Mouse (Mus musculus): Measurements from ENCODE around the gene Itih5. TPM values are rescaled to one million over a fixed set of nuclear protein-coding genes. Genes with fewer than 3 reads are reported as not detected.

Itih5 gene
- total RNA-seq, 2 experiments from 2014 or later, result 18.7 to 20.0 TPM

DNA sequence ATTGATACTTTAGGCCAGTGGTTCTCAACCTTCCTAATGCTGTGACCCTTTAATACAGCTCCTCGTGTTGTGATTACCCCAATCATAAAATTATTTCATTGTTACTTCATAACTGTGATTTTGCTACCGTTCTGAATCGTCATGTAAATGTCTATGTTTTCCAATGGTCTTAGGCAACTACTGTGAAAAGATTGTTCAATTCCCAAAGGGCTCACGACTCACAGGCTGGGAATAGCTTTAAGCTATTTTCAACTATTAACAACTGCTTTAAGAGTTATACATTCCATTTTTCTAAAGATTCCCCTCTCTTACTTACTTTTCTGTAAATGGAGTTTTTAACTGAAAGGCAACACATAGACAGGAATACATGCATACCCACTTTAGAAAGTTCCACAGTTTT, 8.6 kb downstream of the Itih5 start:
- no peak for DNase-seq
- intact Hi-C loops (cut with DNase I), result no loop called here

DNA sequence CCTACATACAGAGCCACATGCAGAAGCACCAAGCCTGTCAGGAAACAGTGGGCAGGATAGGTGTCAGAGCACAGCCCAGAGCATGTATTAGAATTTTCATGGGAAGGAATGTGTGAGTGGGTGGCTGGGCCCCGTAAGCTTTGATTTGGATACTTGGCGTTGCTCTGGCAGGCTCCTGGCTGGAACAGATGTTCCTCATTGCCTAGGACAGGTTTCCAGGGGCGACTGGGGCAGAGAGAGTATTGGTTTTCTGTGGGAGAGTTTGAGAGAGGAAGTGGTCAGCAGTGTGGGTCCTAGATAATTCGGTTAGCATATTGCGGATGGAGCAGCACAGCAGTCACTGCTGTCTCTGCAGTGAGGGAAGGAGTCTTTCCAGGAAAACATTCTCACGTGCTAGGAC, 13.3 kb downstream of the Itih5 start:
- DNase-seq, result peak in 1 of 2 experiments; percentile 11

GRCm38 (mm10) chr2:10167283-10167682, 13.9 kb downstream of the Itih5 start:
- no peak for DNase-seq
- intact Hi-C loops (cut with DNase I), result no loop called here

More for the DNA sequence above, 13.3 kb downstream of the Itih5 start:
- intact Hi-C loops (cut with DNase I), result no loop called here

- DNase-seq, result peak in 1 of 2 experiments; percentile 18
- intact Hi-C loops (cut with DNase I), result no loop called here
These were observed 14.6 kb downstream of the Itih5 start for GRCm38 (mm10) chr2:10168016-10168415.

DNA sequence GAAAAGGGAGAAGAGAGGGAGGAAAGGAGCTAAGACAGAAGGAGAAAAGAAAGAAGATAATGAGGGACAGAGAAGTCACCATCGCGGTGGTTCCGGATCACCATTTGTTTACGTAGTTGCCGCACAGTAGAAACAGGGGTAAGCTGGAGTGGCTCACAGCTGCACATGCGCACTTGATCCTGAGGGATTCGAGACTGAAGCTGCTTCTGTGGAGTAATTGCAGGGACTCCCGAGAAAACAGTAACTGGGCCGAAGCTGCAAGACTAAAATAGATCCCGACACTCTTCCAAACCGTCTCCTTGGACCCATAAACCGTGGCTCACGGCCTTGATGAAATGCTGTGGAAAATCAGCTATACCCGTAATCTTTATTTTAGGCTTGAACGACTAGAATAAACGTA, 16.6 kb downstream of the Itih5 start:
- intact Hi-C loops (cut with DNase I), result no loop called here
- DNase-seq, result no peak

DNA sequence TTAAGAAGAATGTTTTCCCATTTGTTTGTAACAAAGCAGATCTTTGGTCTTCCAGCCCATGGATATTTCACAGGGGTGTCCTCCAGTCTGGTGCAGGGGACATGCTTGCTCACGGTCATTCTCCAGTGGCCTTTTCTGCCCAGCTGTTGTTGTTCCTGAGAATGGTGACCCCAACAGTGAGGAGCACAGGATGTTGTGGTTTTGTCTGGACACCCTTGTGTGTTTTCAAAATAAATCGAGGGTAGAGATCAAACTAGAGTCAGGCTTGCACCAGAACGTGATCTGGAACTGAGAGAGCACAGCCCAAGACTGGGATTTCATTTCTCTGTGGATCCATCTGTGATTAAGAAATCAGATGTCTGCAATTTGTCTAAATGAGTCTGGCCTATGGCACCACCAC, 40.2 kb downstream of the Itih5 start:
- intact Hi-C loops (cut with DNase I), result no loop called here
- no peak for DNase-seq

GRCm38 (mm10) chr2:10195162-10195561, 41.8 kb downstream of the Itih5 start:
- intact Hi-C loops (cut with DNase I), result no loop called here

GRCm38 (mm10) chr2:10199326-10199725, 46.0 kb downstream of the Itih5 start:
- DNase-seq, result peak in 1 of 2 experiments; percentile 29
- intact Hi-C loops (cut with DNase I), result no loop called here

More at GRCm38 (mm10) chr2:10195162-10195561, 41.8 kb downstream of the Itih5 start:
- no peak for DNase-seq

GRCm38 (mm10) chr2:10200736-10201285, 47.4 kb downstream of the Itih5 start:
- intact Hi-C loops (cut with DNase I), result no loop called here
- DNase-seq, result no peak

DNA sequence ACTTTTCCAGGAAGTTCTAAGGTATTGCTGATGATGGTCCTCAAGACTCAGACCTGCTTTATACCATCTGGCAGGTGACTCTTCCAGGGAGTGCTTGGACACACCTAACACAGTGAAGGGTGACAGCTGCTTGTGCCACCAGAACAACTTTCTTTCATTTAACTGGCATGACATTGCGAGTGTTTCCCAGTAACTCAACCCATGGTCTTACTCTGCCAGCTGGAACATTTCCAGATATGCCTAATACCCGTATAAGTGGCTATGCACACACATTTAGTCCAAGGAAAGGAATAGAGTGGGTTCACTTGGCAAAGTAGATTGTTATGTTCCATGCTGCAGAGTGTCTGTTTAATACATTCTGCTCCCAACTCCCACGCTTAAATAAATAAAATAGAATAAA, 50.9 kb downstream of the Itih5 start:
- no peak for DNase-seq
- intact Hi-C loops (cut with DNase I), result no loop called here

- no peak for DNase-seq
- intact Hi-C loops (cut with DNase I), result no loop called here
These were observed 60.1 kb downstream of the Itih5 start for GRCm38 (mm10) chr2:10213468-10213867.

GRCm38 (mm10) chr2:10215876-10216565, 62.6 kb downstream of the Itih5 start:
- no peak for DNase-seq
- intact Hi-C loops (cut with DNase I), result no loop called here

DNA sequence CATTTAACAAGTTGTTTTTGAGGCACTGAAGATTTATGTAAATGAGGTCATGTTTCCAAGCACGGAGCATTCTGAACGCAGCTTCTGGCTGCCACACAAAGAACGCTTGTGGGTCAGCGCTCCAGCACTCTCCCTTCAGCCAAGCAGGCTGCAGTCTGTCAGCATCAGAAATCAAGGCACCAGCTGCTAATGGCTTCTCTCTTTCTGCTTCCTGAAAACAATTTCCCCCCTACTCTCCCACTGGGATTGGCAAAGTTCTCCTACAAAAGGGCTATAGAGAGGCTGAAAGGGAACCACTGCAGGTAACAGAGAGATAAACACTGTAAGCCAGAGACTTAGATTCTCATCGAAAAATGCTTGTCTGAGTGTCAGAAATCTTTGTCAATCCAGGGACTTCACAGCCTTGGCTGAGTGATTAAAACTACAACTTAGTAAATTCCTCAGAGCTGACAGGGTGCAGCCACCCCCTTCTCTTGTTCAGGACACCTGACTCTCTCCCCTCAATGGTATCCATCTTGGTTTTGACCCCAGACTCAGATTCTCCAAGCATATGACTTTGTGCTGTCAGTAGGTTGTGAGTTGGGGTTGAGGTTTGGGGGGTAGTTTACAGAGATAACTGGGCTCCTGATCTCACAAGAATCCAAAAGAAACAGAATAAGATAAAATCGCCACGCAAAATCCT, 63.3 kb downstream of the Itih5 start:
- peak; percentile 42 to 55 for DNase-seq
- intact Hi-C loops (cut with DNase I), result no loop called here

GRCm38 (mm10) chr2:10221862-10222261, 68.5 kb downstream of the Itih5 start:
- intact Hi-C loops (cut with DNase I), result no loop called here
- no peak for DNase-seq

- intact Hi-C loops (cut with DNase I), result no loop called here
- DNase-seq, result no peak
These were observed 73.5 kb downstream of the Itih5 start for GRCm38 (mm10) chr2:10226907-10227306.

GRCm38 (mm10) chr2:10231971-10232370, 78.6 kb downstream of the Itih5 start:
- DNase-seq, result peak; percentile 42 to 45
- intact Hi-C loops (cut with DNase I), result no loop called here

DNA sequence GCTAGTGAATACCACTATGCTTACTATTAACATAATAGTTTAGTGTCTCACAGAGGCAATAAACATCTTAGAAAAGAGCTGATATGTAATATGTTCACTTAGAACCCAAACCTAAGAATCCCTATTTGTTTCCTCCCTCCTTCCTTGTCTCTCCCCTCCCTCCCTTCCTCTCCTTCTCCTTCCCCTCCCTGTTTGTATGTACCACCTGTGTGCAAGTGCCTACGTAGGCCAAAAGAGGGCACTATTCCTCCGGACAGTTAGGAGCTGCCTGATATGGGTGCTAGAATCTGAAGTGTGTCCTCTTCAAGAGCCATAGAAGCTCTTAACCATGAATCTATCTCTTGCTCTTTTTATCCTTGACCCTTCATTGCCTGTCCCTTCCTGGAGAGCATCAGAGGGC, 83.2 kb downstream of the Itih5 start:
- DNase-seq, result no peak
- intact Hi-C loops (cut with DNase I), result no loop called here

DNA sequence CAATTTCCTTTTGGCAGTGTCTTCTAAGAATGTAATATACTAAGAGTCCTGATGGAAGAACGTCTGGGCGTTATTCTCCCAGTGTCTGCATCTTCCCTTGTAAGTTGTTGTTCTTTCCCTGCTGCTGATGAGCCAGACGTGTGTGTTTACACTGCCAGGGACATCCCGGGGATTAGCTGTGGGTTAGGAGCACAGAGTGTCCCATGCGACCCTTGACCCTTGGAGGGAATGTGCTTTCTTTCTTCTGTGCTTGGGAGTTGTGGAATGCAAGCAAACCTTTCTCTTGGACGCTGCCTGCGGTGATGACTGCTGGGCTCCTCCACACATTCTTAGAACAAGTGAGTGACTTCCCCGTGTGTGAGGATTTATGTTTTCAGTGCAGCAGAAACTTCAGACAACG, 89.6 kb downstream of the Itih5 start:
- no peak for DNase-seq
- intact Hi-C loops (cut with DNase I), result no loop called here

GRCm38 (mm10) chr2:10250441-10250840, 97.1 kb downstream of the Itih5 start:
- peak; percentile 40 to 52 for DNase-seq
- intact Hi-C loops (cut with DNase I), result no loop called here

DNA sequence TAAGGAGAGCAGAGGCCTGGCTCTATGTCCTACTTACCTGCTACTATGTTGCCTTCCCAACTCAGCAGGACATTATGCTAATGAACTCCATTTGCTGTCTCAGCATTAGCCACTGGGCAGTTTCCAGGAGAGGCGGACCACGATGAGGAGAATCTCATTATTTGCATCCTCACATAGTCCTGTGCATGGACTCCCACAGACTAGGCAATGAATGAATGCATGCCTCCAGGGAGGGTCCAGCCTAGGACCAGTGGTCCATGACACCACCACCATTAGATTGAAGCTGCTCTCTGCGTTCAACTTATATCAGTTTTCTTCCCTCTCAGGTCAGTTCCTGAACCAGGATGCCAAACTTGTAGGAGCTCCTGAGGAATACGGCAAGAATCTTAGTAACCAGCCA, 97.6 kb downstream of the Itih5 start:
- intact Hi-C loops (cut with DNase I), result no loop called here
- DNase-seq, result no peak

GRCm38 (mm10) chr2:10251466-10251865, 98.1 kb downstream of the Itih5 start:
- no peak for DNase-seq
- intact Hi-C loops (cut with DNase I), result no loop called here

DNA sequence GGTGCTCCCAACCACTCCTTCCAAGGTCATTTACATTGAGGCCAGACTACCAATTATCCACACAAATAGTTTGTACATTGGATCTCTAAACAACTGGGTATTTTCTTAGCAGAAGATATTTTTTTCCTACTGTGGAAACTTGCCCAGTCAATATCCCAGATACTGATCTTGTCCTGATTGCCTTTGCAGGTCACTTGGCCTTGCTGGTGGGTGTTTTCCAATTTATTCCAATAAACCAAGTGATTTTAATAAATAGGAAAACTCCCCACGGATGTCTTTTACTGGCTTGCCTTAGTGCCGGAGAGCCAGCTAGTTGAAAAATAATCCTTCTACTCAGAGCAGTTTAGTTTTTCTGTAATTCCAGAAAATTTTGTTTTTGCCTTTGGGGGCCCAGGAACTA, 98.6 kb downstream of the Itih5 start:
- intact Hi-C loops (cut with DNase I), result no loop called here
- no peak for DNase-seq

Measured in heart, postnatal 14 days (tissue).